Mouse (Mus musculus): ENCODE results near the gene Zfp52. TPM values are rescaled to one million over a fixed set of nuclear protein-coding genes. Genes with fewer than 3 reads are reported as not detected.
A peak's percentile ranks its signal among the peaks of the same experiment; 100 is the strongest.

Gene Zfp52
- polyA plus RNA-seq, 1 experiment from 2014 or later: 2.5 TPM

GRCm38 (mm10) chr17:21530645-21531330 is 4.6 kb upstream of the Zfp52 start:
- no peaks in the 10 kb centered on the region for H3K27me3 ChIP-seq
- WGBS: 70% methylated on average over 5 of the region's 5 CpGs

GRCm38 (mm10) chr17:21531621-21532020 is 3.7 kb upstream of the Zfp52 start:
- peak overlapping the region; percentile 62 for H3K4me3 ChIP-seq
- H3K9me3 ChIP-seq: no peaks in the 10 kb centered on the region
- peak overlapping the region; percentile 85 for H3K9ac ChIP-seq
- peak overlapping the region; percentile 66 for H3K4me2 ChIP-seq
- peaks cover 19% of the 10 kb centered on the region for H3K4me1 ChIP-seq (replicated peaks)
- ATAC-seq (ENCODE audit: low FRiP score): peak; percentile 14; the same call in 1 of the 2 replicates
- WGBS: 87% methylated on average over 5 of the region's 5 CpGs
- peak overlapping the region; percentile 94 for H3K27ac ChIP-seq
- no peaks in the 10 kb centered on the region for H3K36me3 ChIP-seq
- H3K27me3 ChIP-seq: no peaks in the 10 kb centered on the region

More at GRCm38 (mm10) chr17:21530645-21531330, 4.6 kb upstream of the Zfp52 start:
- Histone ChIP-seq H3K9me3 (no peaks in the 10 kb centered on the region), H3K4me1 (replicated peaks) (peaks cover 18% of the 10 kb centered on the region), H3K4me3 (no peak overlapping the region), H3K9ac (no peak overlapping the region), H3K27ac (no peak overlapping the region), H3K4me2 (no peak overlapping the region), H3K36me3 (no peaks in the 10 kb centered on the region)
- no peak for ATAC-seq (ENCODE audit: low FRiP score)

- under 1% methylated on average over 53 of the region's 54 CpGs for WGBS
Observed at GRCm38 (mm10) chr17:21532101-21532951, 3.0 kb upstream of the Zfp52 start.

GRCm38 (mm10) chr17:21533961-21534360 is 1.4 kb upstream of the Zfp52 start:
- H3K4me2 ChIP-seq: no peak overlapping the region
- no peak overlapping the region for H3K27ac ChIP-seq
- ATAC-seq (ENCODE audit: low FRiP score): no peak

More at GRCm38 (mm10) chr17:21532101-21532951, 3.0 kb upstream of the Zfp52 start:
- peak overlapping the region; percentile 66 for H3K4me2 ChIP-seq
- no peaks in the 10 kb centered on the region for H3K27me3 ChIP-seq
- H3K9me3 ChIP-seq: no peaks in the 10 kb centered on the region
- ATAC-seq (ENCODE audit: low FRiP score): peak; percentile 86
- H3K4me1 ChIP-seq (replicated peaks): peaks cover 19% of the 10 kb centered on the region
- peak overlapping the region; percentile 94 for H3K27ac ChIP-seq
- no peaks in the 10 kb centered on the region for H3K36me3 ChIP-seq
- peak overlapping the region; percentile 62 for H3K4me3 ChIP-seq
- H3K9ac ChIP-seq: peak overlapping the region; percentile 85

GRCm38 (mm10) chr17:21534460-21535095 is 761 bp upstream of the Zfp52 start:
- ATAC-seq (ENCODE audit: low FRiP score): peak; percentile 17; the same call in 1 of the 2 replicates
- no peaks in the 10 kb centered on the region for H3K9me3 ChIP-seq
- 21% methylated on average over 4 of the region's 4 CpGs for WGBS
- H3K4me3 ChIP-seq: no peak overlapping the region; the same call in 1 of the 2 replicates
- peak overlapping the region; percentile 68 for H3K4me2 ChIP-seq
- H3K4me1 ChIP-seq (replicated peaks): peaks cover 19% of the 10 kb centered on the region
- no peak overlapping the region for H3K27ac ChIP-seq
- H3K9ac ChIP-seq: no peak overlapping the region
- H3K36me3 ChIP-seq: no peaks in the 10 kb centered on the region
- H3K27me3 ChIP-seq: no peaks in the 10 kb centered on the region

More at GRCm38 (mm10) chr17:21533961-21534360, 1.4 kb upstream of the Zfp52 start:
- Histone ChIP-seq H3K27me3 (no peaks in the 10 kb centered on the region), H3K4me3 (no peak overlapping the region), H3K9ac (no peak overlapping the region), H3K36me3 (no peaks in the 10 kb centered on the region), H3K4me1 (replicated peaks) (peaks cover 19% of the 10 kb centered on the region), H3K9me3 (no peaks in the 10 kb centered on the region)
- WGBS: 93% methylated on average over 1 of the region's 1 CpGs

- peak overlapping the region; percentile 71; the same call in 1 of the 2 replicates for H3K9ac ChIP-seq
- H3K36me3 ChIP-seq: no peaks in the 10 kb centered on the region
- 39% methylated on average over 7 of the region's 7 CpGs for WGBS
- no peak overlapping the region for H3K27ac ChIP-seq
- H3K4me2 ChIP-seq: peak overlapping the region; percentile 68
- no peaks in the 10 kb centered on the region for H3K27me3 ChIP-seq
- peaks cover 19% of the 10 kb centered on the region for H3K4me1 ChIP-seq (replicated peaks)
- H3K9me3 ChIP-seq: no peaks in the 10 kb centered on the region
- peak overlapping the region; percentile 44 for H3K4me3 ChIP-seq
- ATAC-seq (ENCODE audit: low FRiP score): no peak
Observed at GRCm38 (mm10) chr17:21536096-21536495, 757 bp downstream of the Zfp52 start.

- no peak overlapping the region for H3K9ac ChIP-seq
- no peaks in the 10 kb centered on the region for H3K27me3 ChIP-seq
- 83% methylated on average over 2 of the region's 2 CpGs for WGBS
- no peaks in the 10 kb centered on the region for H3K9me3 ChIP-seq
- peaks cover 15% of the 10 kb centered on the region for H3K4me1 ChIP-seq (replicated peaks)
- ATAC-seq (ENCODE audit: low FRiP score): no peak
- no peak overlapping the region for H3K4me2 ChIP-seq
- no peak overlapping the region for H3K4me3 ChIP-seq
- H3K36me3 ChIP-seq: no peaks in the 10 kb centered on the region
- H3K27ac ChIP-seq: no peak overlapping the region
Observed at GRCm38 (mm10) chr17:21536676-21537075, 1.3 kb downstream of the Zfp52 start.

- no peak for ATAC-seq (ENCODE audit: low FRiP score)
- Histone ChIP-seq H3K27ac (no peak overlapping the region), H3K36me3 (no peaks in the 10 kb centered on the region), H3K27me3 (no peaks in the 10 kb centered on the region), H3K4me3 (no peak overlapping the region), H3K4me2 (no peak overlapping the region), H3K9me3 (no peaks in the 10 kb centered on the region), H3K4me1 (replicated peaks) (no peaks in the 10 kb centered on the region), H3K9ac (no peak overlapping the region)
- WGBS: 96% methylated on average over 2 of the region's 2 CpGs
Observed at GRCm38 (mm10) chr17:21557831-21558230, 22.5 kb downstream of the Zfp52 start.

GRCm38 (mm10) chr17:21566220-21566619 is 30.9 kb downstream of the Zfp52 start:
- 10% methylated on average over 5 of the region's 5 CpGs for WGBS
- Histone ChIP-seq H3K36me3 (no peaks in the 10 kb centered on the region), H3K4me1 (replicated peaks) (peaks cover 14% of the 10 kb centered on the region), H3K4me3 (peak overlapping the region; percentile 73), H3K9me3 (no peaks in the 10 kb centered on the region), H3K9ac (peak overlapping the region; percentile 80), H3K4me2 (peak overlapping the region; percentile 63), H3K27me3 (no peaks in the 10 kb centered on the region), H3K27ac (peak overlapping the region; percentile 92)
- peak; percentile 75 for ATAC-seq (ENCODE audit: low FRiP score)

GRCm38 (mm10) chr17:21566728-21567349 is 31.5 kb downstream of the Zfp52 start, which contains the start of gene Zfp948:
TSS of gene Zfp948 (plus strand) at chr17:21567008.
- under 1% methylated on average over 29 of the region's 29 CpGs for WGBS

GRCm38 (mm10) chr17:21567696-21568095 is 32.4 kb downstream of the Zfp52 start:
- no peak overlapping the region for H3K27ac ChIP-seq
- no peaks in the 10 kb centered on the region for H3K36me3 ChIP-seq
- peak overlapping the region; percentile 63 for H3K4me2 ChIP-seq
- no peaks in the 10 kb centered on the region for H3K9me3 ChIP-seq
- H3K27me3 ChIP-seq: no peaks in the 10 kb centered on the region
- H3K9ac ChIP-seq: peak overlapping the region; percentile 66
- no peak for ATAC-seq (ENCODE audit: low FRiP score)
- H3K4me1 ChIP-seq (replicated peaks): peaks cover 14% of the 10 kb centered on the region
- WGBS: 60% methylated on average over 1 of the region's 1 CpGs
- H3K4me3 ChIP-seq: peak overlapping the region; percentile 73

More at GRCm38 (mm10) chr17:21566728-21567349, 31.5 kb downstream of the Zfp52 start, which contains the start of gene Zfp948:
- Histone ChIP-seq H3K4me3 (peak within 1 kb of the TSS; percentile 73), H3K36me3 (no peaks in the 10 kb centered on the region), H3K9me3 (no peaks in the 10 kb centered on the region), H3K27ac (peak within 1 kb of the TSS; percentile 92), H3K4me1 (replicated peaks) (peaks cover 14% of the 10 kb centered on the region), H3K9ac (peak within 1 kb of the TSS; percentile 80), H3K4me2 (peak within 1 kb of the TSS; percentile 63), H3K27me3 (no peaks in the 10 kb centered on the region)
- ATAC-seq (ENCODE audit: low FRiP score): peak; percentile 98

Data from hindbrain, embryonic 13.5 days (tissue).